Mouse (Mus musculus): Measurements from ENCODE around the gene Gmds. TPM values are rescaled to one million over a fixed set of nuclear protein-coding genes. Genes with fewer than 3 reads are reported as not detected.

The Gmds gene
- total RNA-seq, 1 experiment from 2014 or later, result 31.9 TPM

DNA sequence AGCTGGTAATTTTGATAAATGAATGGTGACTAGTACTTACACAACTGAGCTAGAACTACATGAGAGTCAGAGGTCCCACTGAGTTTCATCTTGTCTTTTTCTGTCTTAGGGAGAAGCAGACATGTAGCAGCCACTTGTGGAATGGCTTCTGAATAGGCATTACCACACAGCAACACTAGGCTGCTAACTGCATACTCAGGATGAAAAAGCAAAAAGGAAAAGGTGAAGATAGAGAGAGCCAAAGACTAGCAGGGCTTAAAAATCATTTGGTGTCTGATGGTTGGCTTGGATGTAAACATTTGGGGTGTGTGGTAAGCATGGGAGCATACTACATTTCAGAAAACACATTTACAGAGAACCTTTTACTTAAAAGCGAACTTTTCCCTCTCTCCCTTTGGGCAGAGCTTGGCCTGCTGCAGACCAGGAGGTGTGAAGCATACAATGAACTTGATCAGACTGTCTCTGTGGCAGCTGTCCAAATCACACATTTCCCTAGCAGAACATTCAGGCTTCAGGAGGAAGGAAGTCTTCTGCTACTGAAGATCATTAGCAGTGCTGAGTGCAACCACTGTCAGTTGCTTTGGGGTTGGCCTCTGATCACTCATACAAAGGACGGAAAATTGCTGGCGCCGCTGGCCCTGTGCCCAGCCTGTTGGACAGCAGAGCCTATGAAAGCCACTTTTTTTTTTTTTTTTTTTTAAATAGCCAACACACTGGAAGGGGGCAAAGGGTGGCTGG lies 319.9 kb downstream of the Gmds start:
- peak; percentile 81 to 85 for ATAC-seq (replicated peaks in 1 of 2; ENCODE audit: insufficient read depth in 1 of 2, low FRiP score in 2 of 2, low TSS enrichment in 1 of 2, low read depth in 1 of 2, poor library complexity in 2 of 2, severe bottlenecking in 2 of 2)

DNA sequence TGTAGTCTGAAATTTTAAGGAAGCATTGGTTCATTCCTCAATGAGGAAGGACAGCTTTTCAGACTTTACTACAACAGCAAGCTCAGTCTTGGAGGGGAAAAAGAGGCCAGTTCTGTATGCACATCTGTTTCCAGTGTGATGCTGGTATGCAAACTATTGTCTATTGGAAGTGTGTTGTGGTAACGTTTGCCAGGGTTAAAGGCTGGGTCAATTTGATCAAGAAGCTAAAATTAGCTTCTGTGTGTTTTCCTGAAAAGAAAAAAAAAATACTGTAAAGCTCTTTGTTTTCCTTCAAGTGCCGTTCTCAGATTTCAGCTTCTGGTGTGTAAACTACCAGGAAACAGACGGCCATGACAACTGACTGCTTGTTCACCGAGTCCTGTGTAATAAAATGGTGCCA lies 329.7 kb downstream of the Gmds start:
- no peak for ATAC-seq (replicated peaks in 1 of 2; ENCODE audit: insufficient read depth in 1 of 2, low FRiP score in 2 of 2, low TSS enrichment in 1 of 2, low read depth in 1 of 2, poor library complexity in 2 of 2, severe bottlenecking in 2 of 2)

GRCm38 (mm10) chr13:32008116-32008641 lies 330.4 kb downstream of the Gmds start:
- ATAC-seq (replicated peaks in 1 of 2; ENCODE audit: insufficient read depth in 1 of 2, low FRiP score in 2 of 2, low TSS enrichment in 1 of 2, low read depth in 1 of 2, poor library complexity in 2 of 2, severe bottlenecking in 2 of 2), result 0 out of 4 replicates have a peak, but pooled peaks of 1 of the 2 experiments have one; percentile 29

DNA sequence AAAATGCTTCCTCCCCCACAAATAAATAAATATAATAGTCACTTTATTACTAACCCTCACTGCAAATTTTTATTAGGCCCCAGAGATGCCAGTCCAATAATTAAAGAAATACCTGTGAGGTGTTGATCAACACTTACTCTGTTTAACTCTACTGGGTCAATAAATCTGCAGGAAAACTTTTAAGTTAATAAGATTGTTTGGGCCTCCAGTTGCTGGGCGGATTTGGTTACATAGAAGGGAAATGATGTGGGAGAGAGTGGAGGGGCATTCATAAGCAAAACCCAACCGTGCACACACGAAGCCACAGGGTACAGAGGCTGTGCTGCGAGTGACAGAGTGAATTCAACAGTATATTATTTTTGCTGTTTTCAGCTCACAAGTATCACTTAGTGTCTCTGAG lies 345.1 kb downstream of the Gmds start:
- no peak for ATAC-seq (replicated peaks in 1 of 2; ENCODE audit: insufficient read depth in 1 of 2, low FRiP score in 2 of 2, low TSS enrichment in 1 of 2, low read depth in 1 of 2, poor library complexity in 2 of 2, severe bottlenecking in 2 of 2)

DNA sequence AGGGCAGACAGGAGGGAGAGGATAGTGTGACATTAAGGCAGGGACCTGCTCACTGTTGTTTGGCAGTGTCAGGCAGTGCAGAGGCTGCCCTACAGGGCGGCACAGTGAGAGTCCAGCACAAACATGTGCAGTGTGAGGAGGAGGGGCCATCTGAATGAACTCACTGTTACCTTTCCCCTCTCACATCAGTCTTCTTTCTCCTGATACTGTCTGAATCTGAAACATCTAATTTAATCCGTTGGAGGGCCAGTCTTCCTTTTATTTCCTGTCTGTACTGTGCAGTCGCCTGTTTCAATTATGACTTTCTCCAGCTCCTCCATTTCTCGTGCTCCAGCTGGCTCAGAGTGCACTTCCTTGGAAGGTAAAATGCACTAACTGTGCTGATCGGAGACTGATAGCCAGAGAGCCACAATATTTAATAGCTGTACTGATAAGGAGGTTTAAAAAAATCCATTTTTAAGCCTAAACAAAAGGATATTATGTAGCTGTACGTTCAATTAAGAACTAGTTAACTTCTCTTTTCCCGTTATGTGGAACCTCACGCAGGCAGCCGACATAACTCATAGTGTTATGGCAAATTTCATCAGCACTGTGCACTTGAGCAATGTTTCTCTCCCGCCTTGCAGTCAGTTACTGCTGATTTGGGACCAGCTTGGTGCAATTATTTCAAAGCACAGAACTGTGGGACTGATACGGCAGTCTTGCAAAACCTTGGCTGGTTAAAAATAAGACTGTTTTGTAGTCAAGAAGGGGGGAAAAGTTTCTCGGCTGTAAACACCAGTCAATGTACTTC lies 345.9 kb downstream of the Gmds start:
- ATAC-seq (replicated peaks in 1 of 2; ENCODE audit: insufficient read depth in 1 of 2, low FRiP score in 2 of 2, low TSS enrichment in 1 of 2, low read depth in 1 of 2, poor library complexity in 2 of 2, severe bottlenecking in 2 of 2), result peak; percentile 81 to 93

- ATAC-seq (replicated peaks in 1 of 2; ENCODE audit: insufficient read depth in 1 of 2, low FRiP score in 2 of 2, low TSS enrichment in 1 of 2, low read depth in 1 of 2, poor library complexity in 2 of 2, severe bottlenecking in 2 of 2), result no peak
Measured at GRCm38 (mm10) chr13:31981198-31981597, 357.3 kb downstream of the Gmds start.

DNA sequence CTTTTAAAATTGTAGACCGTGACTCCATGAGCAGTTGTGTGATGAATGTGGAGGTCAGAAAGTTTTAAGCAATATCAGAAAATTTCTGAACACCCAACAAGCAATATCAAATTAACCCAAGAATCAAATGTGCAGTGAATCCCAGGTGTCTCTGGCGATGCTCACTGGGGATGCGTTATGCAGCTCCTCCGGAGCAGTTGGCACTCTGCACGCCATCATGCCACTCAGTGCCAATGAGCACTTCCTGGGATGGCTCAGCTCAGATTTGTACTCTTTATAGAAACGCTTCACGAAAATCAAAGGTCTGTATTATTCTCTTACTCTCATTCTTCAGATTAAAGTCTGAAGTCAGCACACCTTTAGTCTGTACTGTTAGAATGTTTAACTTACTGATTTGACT lies 360.4 kb downstream of the Gmds start:
- no peak for ATAC-seq (replicated peaks in 1 of 2; ENCODE audit: insufficient read depth in 1 of 2, low FRiP score in 2 of 2, low TSS enrichment in 1 of 2, low read depth in 1 of 2, poor library complexity in 2 of 2, severe bottlenecking in 2 of 2)

GRCm38 (mm10) chr13:31974751-31975479 lies 363.6 kb downstream of the Gmds start:
- ATAC-seq (replicated peaks in 1 of 2; ENCODE audit: insufficient read depth in 1 of 2, low FRiP score in 2 of 2, low TSS enrichment in 1 of 2, low read depth in 1 of 2, poor library complexity in 2 of 2, severe bottlenecking in 2 of 2), result no peak

GRCm38 (mm10) chr13:31971040-31971501 lies 367.5 kb downstream of the Gmds start:
- ATAC-seq (replicated peaks in 1 of 2; ENCODE audit: insufficient read depth in 1 of 2, low FRiP score in 2 of 2, low TSS enrichment in 1 of 2, low read depth in 1 of 2, poor library complexity in 2 of 2, severe bottlenecking in 2 of 2), result no peak

DNA sequence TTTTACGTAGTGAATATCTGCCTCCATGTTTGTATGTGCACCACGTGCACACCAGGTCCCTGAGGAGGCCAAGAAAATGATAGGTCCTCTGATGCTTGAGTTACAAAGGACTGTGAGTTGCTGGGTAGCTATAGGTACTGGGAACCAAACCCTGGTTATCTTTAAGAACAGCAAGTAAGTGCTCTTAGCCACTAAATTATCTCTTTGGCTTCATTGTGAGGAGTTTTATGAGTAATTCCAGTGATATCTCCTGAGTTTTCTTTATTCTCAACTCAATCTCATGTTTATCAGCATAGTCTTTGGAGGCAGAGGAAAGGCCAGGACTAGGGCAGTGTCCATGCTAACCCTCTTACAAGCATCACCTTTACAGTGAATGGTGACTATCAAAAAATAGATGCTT lies 370.3 kb downstream of the Gmds start:
- no peak for ATAC-seq (replicated peaks in 1 of 2; ENCODE audit: insufficient read depth in 1 of 2, low FRiP score in 2 of 2, low TSS enrichment in 1 of 2, low read depth in 1 of 2, poor library complexity in 2 of 2, severe bottlenecking in 2 of 2)

DNA sequence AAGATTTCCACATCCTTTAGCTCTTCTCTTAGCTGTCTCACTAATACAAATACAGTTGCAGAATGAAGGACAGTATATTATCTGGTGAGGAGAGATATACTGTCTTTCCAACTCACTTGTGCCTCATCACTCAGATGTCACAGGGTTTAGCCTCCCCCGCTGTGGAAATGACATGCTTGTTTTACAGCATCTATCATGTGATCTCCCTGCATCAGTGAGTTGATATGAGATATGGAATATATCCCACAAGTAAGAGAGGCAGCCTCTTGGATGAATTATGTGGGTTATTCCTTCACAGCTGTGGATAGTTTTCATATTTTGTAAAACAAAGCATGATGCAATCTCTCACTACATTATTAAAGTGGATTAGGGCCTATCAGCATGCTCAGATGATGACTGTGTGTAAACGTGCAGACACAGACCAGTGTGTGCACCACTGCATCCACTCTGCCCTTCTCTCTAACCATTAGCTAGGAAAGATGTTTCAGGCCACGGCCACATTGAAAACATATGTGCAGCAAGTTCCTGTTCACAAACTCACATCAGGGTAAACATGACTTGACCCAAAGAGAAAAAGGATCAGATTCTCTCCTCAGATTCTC lies 371.5 kb downstream of the Gmds start:
- no peak for ATAC-seq (replicated peaks in 1 of 2; ENCODE audit: insufficient read depth in 1 of 2, low FRiP score in 2 of 2, low TSS enrichment in 1 of 2, low read depth in 1 of 2, poor library complexity in 2 of 2, severe bottlenecking in 2 of 2)

DNA sequence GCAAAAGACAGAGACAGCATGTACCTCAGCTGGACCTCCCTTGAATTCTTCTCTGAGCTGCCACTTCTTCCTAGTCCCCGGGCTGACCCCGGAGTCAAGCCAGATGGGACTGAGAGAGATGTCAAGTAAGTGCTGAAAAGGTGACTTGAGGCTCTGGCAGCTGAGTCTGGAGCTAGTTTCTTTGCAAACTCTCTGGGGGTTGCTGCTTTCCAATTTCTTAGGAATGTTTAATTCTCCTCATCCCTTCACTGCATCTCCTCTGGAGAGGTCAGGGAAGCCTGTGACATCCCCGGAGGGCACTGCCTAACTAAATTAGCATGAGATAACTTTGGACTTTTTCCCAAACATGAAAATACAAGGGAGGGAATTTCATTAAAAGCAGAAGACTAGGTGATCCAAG lies 378.0 kb downstream of the Gmds start:
- ATAC-seq (replicated peaks in 1 of 2; ENCODE audit: insufficient read depth in 1 of 2, low FRiP score in 2 of 2, low TSS enrichment in 1 of 2, low read depth in 1 of 2, poor library complexity in 2 of 2, severe bottlenecking in 2 of 2), result no peak

DNA sequence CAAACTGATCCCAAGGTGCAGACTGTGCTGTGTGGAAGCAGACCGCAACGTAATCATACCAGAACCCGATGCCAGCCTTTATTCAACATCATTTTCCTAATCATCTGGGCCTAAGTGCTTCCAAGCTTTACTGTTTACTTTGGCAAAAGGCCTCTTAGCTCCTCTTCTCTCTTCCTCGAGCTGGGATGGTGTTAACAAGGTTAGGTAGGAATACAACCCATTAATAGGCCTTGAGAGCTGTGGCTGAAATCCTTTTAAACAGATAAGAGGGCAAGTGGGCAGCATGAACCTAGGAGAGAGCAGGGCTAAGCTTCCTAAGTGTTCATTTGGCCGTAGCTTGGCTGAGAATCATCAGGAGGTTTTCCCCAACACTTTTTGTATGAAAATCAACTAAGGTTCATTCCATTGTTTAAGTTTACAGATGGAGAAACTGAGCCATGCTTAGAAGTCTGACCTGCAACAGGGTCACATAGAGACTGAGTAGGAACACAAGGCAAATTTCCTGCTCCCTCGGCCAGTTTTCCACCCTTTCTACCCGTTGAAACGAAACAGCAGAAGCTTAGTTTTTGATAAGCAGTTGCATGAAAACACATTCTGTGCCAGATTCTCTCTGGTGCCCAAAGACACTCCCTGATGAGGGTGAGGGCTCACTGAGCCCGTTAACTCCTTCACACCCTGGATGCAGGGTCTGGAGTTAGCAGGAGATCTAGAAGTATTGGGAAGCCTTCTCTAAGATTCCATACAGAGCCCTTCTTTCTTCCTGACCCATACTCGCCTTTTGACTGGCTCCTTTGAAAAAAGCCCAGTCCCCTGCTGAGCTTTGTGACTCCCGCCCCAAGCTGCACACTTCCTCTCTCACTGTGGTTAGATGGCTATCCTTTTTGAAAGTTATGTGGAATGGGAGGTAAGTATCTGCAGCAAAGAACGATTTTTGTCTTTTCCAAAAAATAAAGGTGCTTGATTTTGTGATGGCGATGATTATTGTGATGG lies 379.9 kb downstream of the Gmds start:
- peak in 1 of 2 experiments; percentile 42; a peak in 1 of 4 replicates for ATAC-seq (replicated peaks in 1 of 2; ENCODE audit: insufficient read depth in 1 of 2, low FRiP score in 2 of 2, low TSS enrichment in 1 of 2, low read depth in 1 of 2, poor library complexity in 2 of 2, severe bottlenecking in 2 of 2)

DNA sequence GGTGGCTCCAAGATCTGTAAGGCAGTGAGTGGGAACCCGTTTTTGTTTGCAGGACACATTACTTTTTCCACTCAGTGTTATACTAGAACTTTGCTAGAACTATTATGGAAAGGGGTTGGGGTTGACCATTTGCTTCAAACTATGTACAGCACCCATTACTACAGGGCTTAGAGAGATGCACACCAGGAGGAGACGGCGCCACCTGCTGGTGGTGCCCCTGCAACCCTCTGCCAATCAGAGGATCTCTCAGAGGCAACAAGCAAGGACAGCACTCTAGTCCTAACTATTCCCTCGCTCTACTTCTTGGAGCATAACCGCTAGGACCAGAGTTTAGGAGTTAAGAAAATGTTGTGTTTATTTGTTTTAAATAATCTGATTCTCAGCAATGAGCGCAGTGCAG lies 382.0 kb downstream of the Gmds start:
- ATAC-seq (replicated peaks in 1 of 2; ENCODE audit: insufficient read depth in 1 of 2, low FRiP score in 2 of 2, low TSS enrichment in 1 of 2, low read depth in 1 of 2, poor library complexity in 2 of 2, severe bottlenecking in 2 of 2), result peak; percentile 53 to 71; a peak in 2 of 4 replicates

DNA sequence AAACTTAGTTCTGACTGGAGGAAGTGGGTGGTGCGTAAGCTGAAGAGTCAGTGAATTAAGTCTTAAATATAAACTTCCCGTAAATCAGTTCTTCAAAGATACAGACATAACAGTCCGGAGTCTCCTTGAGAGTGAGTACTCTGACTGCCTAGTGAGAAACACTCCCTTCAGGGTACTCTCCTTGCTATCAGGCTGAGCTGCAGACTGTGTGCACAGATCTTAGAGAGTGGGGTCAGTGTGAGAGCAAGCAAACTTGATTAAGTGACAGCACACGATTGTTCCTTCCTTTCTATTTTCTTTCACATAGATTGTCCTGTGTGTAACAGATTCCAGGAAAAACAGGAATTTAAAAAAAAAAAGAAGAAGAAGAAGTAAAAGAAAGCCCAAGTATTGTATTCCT lies 382.4 kb downstream of the Gmds start:
- no peak for ATAC-seq (replicated peaks in 1 of 2; ENCODE audit: insufficient read depth in 1 of 2, low FRiP score in 2 of 2, low TSS enrichment in 1 of 2, low read depth in 1 of 2, poor library complexity in 2 of 2, severe bottlenecking in 2 of 2)

DNA sequence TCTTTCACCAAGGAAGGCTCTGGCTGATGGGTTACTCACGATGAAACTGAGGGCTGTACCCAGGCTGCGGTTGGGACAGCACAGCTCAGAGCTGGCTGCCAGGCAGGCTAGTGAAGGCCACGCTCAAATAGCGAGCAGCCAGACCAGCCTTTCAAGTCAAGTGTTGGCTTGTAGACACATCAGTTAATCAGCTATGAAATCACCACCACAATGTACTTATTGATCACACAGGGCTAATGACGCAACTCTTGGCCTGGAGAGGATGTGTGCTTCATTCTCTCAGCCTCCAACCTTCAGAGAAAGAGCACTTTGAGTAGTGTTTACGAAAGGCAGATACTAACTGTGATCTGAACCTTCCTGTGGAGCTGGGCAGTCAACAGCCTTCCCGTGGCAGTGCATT lies 383.4 kb downstream of the Gmds start:
- ATAC-seq (replicated peaks in 1 of 2; ENCODE audit: insufficient read depth in 1 of 2, low FRiP score in 2 of 2, low TSS enrichment in 1 of 2, low read depth in 1 of 2, poor library complexity in 2 of 2, severe bottlenecking in 2 of 2), result no peak

Measured in hematopoietic stem cell, adult 5-6 weeks (primary cell).